Mouse (Mus musculus) neural tube, embryonic 14.5 days (tissue): ENCODE results near the gene Orc4. TPM values are rescaled to one million over a fixed set of nuclear protein-coding genes. Genes with fewer than 3 reads are reported as not detected.
A peak's percentile ranks its signal among the peaks of the same experiment; 100 is the strongest.

Experiments
- ATAC-seq: fragments of 200-750 bp; cut with Nextera tagmentation; 2 replicates; pipeline ENCODE4 v1.8.0; 2017; ENCODE audit warnings: low read depth, mild to moderate bottlenecking, moderate TSS enrichment, moderate library complexity
- H3K27ac ChIP-seq: fragments of 300-500 bp; sonication (generic); 2 replicates; pipeline ENCODE4 v1.5.1; 2014; ENCODE audit warnings: low read depth, mild to moderate bottlenecking, control low read depth, low read length, moderate library complexity, mixed read lengths
- H3K27me3 ChIP-seq: fragments of 300-500 bp; sonication (generic); 2 replicates; pipeline ENCODE4 v1.6.1; 2014; ENCODE audit warnings: low read length; ENCODE audit not compliant: control insufficient read depth, insufficient read depth
- H3K36me3 ChIP-seq: fragments of 300-500 bp; sonication (generic); 2 replicates; pipeline ENCODE4 v1.6.1; 2014; ENCODE audit warnings: low read length, mixed read lengths; ENCODE audit not compliant: control insufficient read depth, insufficient read depth
- H3K4me1 ChIP-seq: fragments of 300-500 bp; sonication (generic); 2 replicates; pipeline ENCODE4 v1.6.1; 2014; ENCODE audit warnings: low read length; ENCODE audit not compliant: control insufficient read depth, insufficient read depth
- H3K4me2 ChIP-seq: fragments of 300-500 bp; sonication (generic); 2 replicates; pipeline ENCODE4 v1.6.1; 2014; ENCODE audit warnings: mild to moderate bottlenecking, low read depth, low read length, control low read depth
- H3K4me3 ChIP-seq: fragments of 300-500 bp; sonication (generic); 2 replicates; pipeline ENCODE4 v1.5.1; 2014; ENCODE audit warnings: low read depth, low read length, control low read depth, mixed read lengths
- H3K9ac ChIP-seq: fragments of 300-500 bp; sonication (generic); replicated peaks from 2 replicates; pipeline ENCODE4 v1.6.1; 2014; ENCODE audit warnings: low read depth, mild to moderate bottlenecking, control low read depth, low read length, mixed read lengths
- H3K9me3 ChIP-seq: fragments of 300-500 bp; sonication (generic); 2 replicates; pipeline ENCODE4 v1.6.1; 2016; ENCODE audit warnings: low read length; ENCODE audit not compliant: control insufficient read depth
- WGBS: fragments of 180-500 bp; shearing (Covaris S2); extraction: QIAGEN DNeasy Blood & Tissue Kit; methylation state at CpG from one replicate; pipeline ENCODE4 v1.1.7; 2014; 5-methylcytosine and 5-hydroxymethylcytosine counted together
- polyA plus RNA-seq: library from polyadenylated mRNA; unstranded; fragments of >200 nt; fragmentation: Nextera tagmentation; extraction: Ambion mirVana; gene quantifications from 2 replicates; pipeline ENCODE4 v1.2.1, GENCODE M21; 2014

Gene Orc4
- polyA plus RNA-seq, result 102 and 114 TPM in 2 replicates

GRCm38 (mm10) chr2:48950252-48950315 lies at the start of gene Orc4:
Gene Orc4, minus strand, starts transcription at chr2:48950277.
- Histone ChIP-seq H3K9ac (peak within 1 kb of the TSS; percentile 73), H3K4me1 (peaks cover 13% of the 10 kb centered on the region), H3K27ac (peak within 1 kb of the TSS; percentile 91), H3K27me3 (no peaks in the 10 kb centered on the region), H3K9me3 (no peaks in the 10 kb centered on the region), H3K4me3 (peak within 1 kb of the TSS; percentile 71), H3K4me2 (peak within 1 kb of the TSS; percentile 50), H3K36me3 (no peaks in the 10 kb centered on the region)
- whole genome bisulfite sequencing, result 0% methylated on average over 2 of the region's 2 CpGs
- ATAC-seq, result no peak; the same call in 1 of the 2 replicates

GRCm38 (mm10) chr2:48990322-48990721 lies 40.2 kb upstream of the Orc4 start:
- WGBS, result 96% methylated on average over 3 of the region's 3 CpGs
- no peaks in the 10 kb centered on the region for H3K27me3 ChIP-seq
- no peak for ATAC-seq

GRCm38 (mm10) chr2:48978920-48979319 lies 28.8 kb upstream of the Orc4 start:
- WGBS, result 88% methylated on average over 3 of the region's 3 CpGs
- no peaks in the 10 kb centered on the region for H3K27me3 ChIP-seq
- ATAC-seq, result no peak
- H3K4me3 ChIP-seq, result no peak overlapping the region
- H3K4me2 ChIP-seq, result no peak overlapping the region
- no peaks in the 10 kb centered on the region for H3K4me1 ChIP-seq
- H3K27ac ChIP-seq, result no peak overlapping the region
- H3K9me3 ChIP-seq, result no peaks in the 10 kb centered on the region
- no peaks in the 10 kb centered on the region for H3K36me3 ChIP-seq
- H3K9ac ChIP-seq, result no peak overlapping the region

More at GRCm38 (mm10) chr2:48990322-48990721, 40.2 kb upstream of the Orc4 start:
- Histone ChIP-seq H3K9me3 (no peaks in the 10 kb centered on the region), H3K4me2 (no peak overlapping the region), H3K4me1 (no peaks in the 10 kb centered on the region), H3K4me3 (no peak overlapping the region), H3K9ac (no peak overlapping the region), H3K36me3 (no peaks in the 10 kb centered on the region), H3K27ac (no peak overlapping the region)

- Histone ChIP-seq H3K4me1 (peaks cover 7% of the 10 kb centered on the region), H3K9ac (no peak overlapping the region), H3K4me2 (no peak overlapping the region), H3K36me3 (no peaks in the 10 kb centered on the region), H3K9me3 (no peaks in the 10 kb centered on the region), H3K27ac (no peak overlapping the region), H3K4me3 (no peak overlapping the region), H3K27me3 (no peaks in the 10 kb centered on the region)
- WGBS, result 74% methylated on average over 3 of the region's 3 CpGs
- no peak for ATAC-seq
Observed at GRCm38 (mm10) chr2:48956591-48956990, 6.5 kb upstream of the Orc4 start.

GRCm38 (mm10) chr2:48950316-48950880 lies 321 bp upstream of the Orc4 start:
- Histone ChIP-seq H3K27me3 (no peaks in the 10 kb centered on the region), H3K4me3 (peak overlapping the region; percentile 71), H3K9me3 (no peaks in the 10 kb centered on the region), H3K27ac (peak overlapping the region; percentile 91), H3K4me2 (peak overlapping the region; percentile 50), H3K36me3 (no peaks in the 10 kb centered on the region), H3K9ac (peak overlapping the region; percentile 73), H3K4me1 (peaks cover 13% of the 10 kb centered on the region)
- ATAC-seq, result no peak
- WGBS, result 10% methylated on average over 5 of the region's 6 CpGs

- H3K4me1 ChIP-seq, result peaks cover 13% of the 10 kb centered on the region
- peak; percentile 76 for ATAC-seq
- H3K4me3 ChIP-seq, result peak overlapping the region; percentile 71
- no peaks in the 10 kb centered on the region for H3K36me3 ChIP-seq
- no peaks in the 10 kb centered on the region for H3K9me3 ChIP-seq
- 0% methylated on average over 9 of the region's 9 CpGs for WGBS
- peak overlapping the region; percentile 91 for H3K27ac ChIP-seq
- no peaks in the 10 kb centered on the region for H3K27me3 ChIP-seq
- peak overlapping the region; percentile 73 for H3K9ac ChIP-seq
- peak overlapping the region; percentile 50 for H3K4me2 ChIP-seq
Observed at GRCm38 (mm10) chr2:48949743-48950251, 280 bp downstream of the Orc4 start.

GRCm38 (mm10) chr2:48948841-48949584 lies 1.1 kb downstream of the Orc4 start, which contains the start of gene Mbd5:
Gene Mbd5, plus strand, starts transcription at chr2:48949508.
- H3K9ac ChIP-seq, result peak within 1 kb of the TSS; percentile 82
- WGBS, result under 1% methylated on average over 43 of the region's 49 CpGs
- H3K4me3 ChIP-seq, result peak within 1 kb of the TSS; percentile 71
- H3K27ac ChIP-seq, result peak within 1 kb of the TSS; percentile 91
- H3K4me2 ChIP-seq, result peak within 1 kb of the TSS; percentile 77
- H3K36me3 ChIP-seq, result no peaks in the 10 kb centered on the region
- peaks cover 13% of the 10 kb centered on the region for H3K4me1 ChIP-seq
- H3K27me3 ChIP-seq, result no peaks in the 10 kb centered on the region
- H3K9me3 ChIP-seq, result no peaks in the 10 kb centered on the region
- ATAC-seq, result peak; percentile 98

GRCm38 (mm10) chr2:48947761-48948160 lies 2.3 kb downstream of the Orc4 start:
- Histone ChIP-seq H3K4me3 (peak overlapping the region; percentile 71), H3K27me3 (no peaks in the 10 kb centered on the region), H3K27ac (no peak overlapping the region), H3K9ac (no peak overlapping the region), H3K9me3 (no peaks in the 10 kb centered on the region), H3K4me2 (peak overlapping the region; percentile 77), H3K36me3 (no peaks in the 10 kb centered on the region), H3K4me1 (peaks cover 13% of the 10 kb centered on the region)
- WGBS, result 52% methylated on average over 3 of the region's 3 CpGs
- ATAC-seq, result no peak

- 93% methylated on average over 2 of the region's 2 CpGs for WGBS
- no peak for ATAC-seq
- H3K27me3 ChIP-seq, result no peaks in the 10 kb centered on the region
Observed at GRCm38 (mm10) chr2:48935058-48935457, 15.0 kb downstream of the Orc4 start.

More at GRCm38 (mm10) chr2:48935058-48935457, 15.0 kb downstream of the Orc4 start:
- Histone ChIP-seq H3K4me1 (no peaks in the 10 kb centered on the region), H3K27ac (no peak overlapping the region), H3K9me3 (no peaks in the 10 kb centered on the region), H3K4me3 (no peak overlapping the region), H3K4me2 (no peak overlapping the region), H3K9ac (no peak overlapping the region), H3K36me3 (0 out of 2 replicates have a peak, but pooled peaks cover 11% of the 10 kb centered on the region)
